Mouse (Mus musculus) bone marrow macrophage, adult 2 months (primary cell): Measurements from ENCODE around the gene Dstyk. TPM values are rescaled to one million over a fixed set of nuclear protein-coding genes. Genes with fewer than 3 reads are reported as not detected.

Source experiments
- H3K27ac ChIP-seq: 2 replicates; pipeline ENCODE4 v1.5.1; 2012; ENCODE audit warnings: low read depth, low read length; ENCODE audit not compliant: insufficient read depth
- H3K4me1 ChIP-seq: 2 replicates; pipeline ENCODE4 v1.6.1; 2012; ENCODE audit warnings: low read length; ENCODE audit not compliant: control insufficient read depth, insufficient read depth
- H3K4me3 ChIP-seq: 2 replicates; pipeline ENCODE4 v1.5.1; 2012; ENCODE audit warnings: mild to moderate bottlenecking, low read length, moderate library complexity; ENCODE audit not compliant: insufficient read depth
- CTCF ChIP-seq: IDR thresholded peaks from 2 replicates; pipeline ENCODE4 v1.5.1; 2012; ENCODE audit warnings: low read depth, mild to moderate bottlenecking, low read length, moderate library complexity
- POLR2A ChIP-seq: IDR thresholded peaks from 2 replicates; pipeline ENCODE4 v1.6.1; 2012; ENCODE audit warnings: mild to moderate bottlenecking, low read depth, low read length, borderline replicate concordance
- polyA plus RNA-seq: library from polyadenylated mRNA; stranded (reverse); fragments of >200 nt; gene quantifications from 2 replicates; pipeline ENCODE4 v1.2.4, GENCODE M21; 2012; ENCODE audit not compliant: missing spikeins, insufficient read depth, insufficient read length

Dstyk gene
- polyA plus RNA-seq, 1 experiment = 26.8 TPM

DNA sequence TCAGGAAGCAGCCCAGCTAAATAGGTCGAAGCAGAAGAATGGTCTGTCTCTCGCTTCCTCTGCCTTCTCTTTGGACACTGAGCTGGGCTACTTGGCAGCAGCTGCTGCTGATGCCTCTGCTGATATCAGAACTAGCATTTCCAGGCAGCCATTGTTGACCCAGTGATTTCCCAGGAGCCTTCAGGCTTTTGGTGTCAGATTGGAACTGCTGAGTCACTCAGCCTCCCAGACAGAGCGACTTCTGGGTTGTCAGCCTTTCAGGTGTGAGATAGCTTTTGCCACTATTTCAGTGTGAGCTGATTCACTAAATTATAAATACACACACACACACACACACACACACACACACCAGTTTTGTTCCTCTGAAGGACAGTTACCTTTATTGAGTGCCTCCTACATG lies 6.7 kb upstream of the Dstyk start:
- Histone ChIP-seq H3K4me3 (no peak overlapping the region), H3K4me1 (peaks cover 4% of the 10 kb centered on the region; the same call in 1 of the 2 replicates), H3K27ac (no peak overlapping the region)
- TF ChIP-seq POLR2A (no peak), CTCF (no peak)

DNA sequence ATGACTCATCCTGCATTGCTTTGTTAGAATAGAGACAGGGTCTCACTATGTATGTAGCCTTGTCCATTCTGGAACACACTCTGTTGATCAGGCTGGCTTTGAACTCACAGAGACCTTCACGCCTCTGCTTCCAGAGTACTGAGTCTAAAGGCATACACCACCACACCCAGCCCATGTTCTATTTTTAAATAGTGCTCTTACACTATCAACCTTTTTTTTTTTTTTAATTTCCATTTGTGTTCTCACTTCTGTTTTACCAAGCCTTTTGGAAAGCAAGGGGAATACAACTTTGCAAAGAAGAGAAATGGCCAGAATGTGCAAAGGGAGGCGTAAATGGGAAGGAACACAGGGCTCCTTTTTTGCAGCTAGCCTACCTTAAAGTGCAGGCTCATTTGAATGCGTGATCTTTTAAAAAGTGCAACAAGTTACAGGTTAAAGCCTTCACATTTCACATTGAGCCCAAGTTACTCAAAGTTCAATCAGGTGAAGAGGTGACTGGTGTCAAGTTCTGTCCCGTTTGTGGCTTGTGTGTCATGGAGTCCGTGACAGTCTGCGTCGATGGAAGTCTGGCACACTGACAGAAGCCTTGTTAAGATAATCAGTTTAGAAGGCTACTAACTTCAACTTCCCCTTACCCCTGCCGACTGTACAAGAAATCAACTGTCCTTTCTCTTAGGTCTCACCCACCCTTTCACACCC lies 962 bp upstream of the Dstyk start:
- TF ChIP-seq POLR2A (no peak), CTCF (no peak)
- H3K4me3 ChIP-seq = no peak overlapping the region; the same call in 1 of the 2 replicates
- peaks cover 25% of the 10 kb centered on the region for H3K4me1 ChIP-seq
- H3K27ac ChIP-seq = peak overlapping the region; percentile 38

DNA sequence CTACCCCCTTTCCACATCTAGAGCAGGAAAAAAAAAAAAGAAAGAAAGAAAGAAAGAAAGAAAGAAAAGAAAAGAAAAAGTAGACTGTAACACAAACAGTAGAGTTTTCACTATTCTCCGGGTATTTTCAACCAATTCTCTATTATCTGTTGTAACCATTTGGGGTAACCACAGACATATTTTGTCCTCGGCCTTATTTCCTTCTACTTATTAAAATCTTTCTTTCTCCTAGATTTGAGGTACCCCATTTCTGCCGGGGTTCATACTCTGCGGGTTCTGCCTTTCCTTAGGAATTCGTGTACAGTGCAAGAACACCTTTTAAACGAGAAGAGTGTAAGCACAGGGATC lies 438 bp upstream of the Dstyk start:
- Histone ChIP-seq H3K4me3 (peak overlapping the region; percentile 76), H3K4me1 (peaks cover 25% of the 10 kb centered on the region), H3K27ac (no peak overlapping the region; the same call in 1 of the 2 replicates)
- TF ChIP-seq CTCF = no peak
- no peak for TF ChIP-seq POLR2A

DNA sequence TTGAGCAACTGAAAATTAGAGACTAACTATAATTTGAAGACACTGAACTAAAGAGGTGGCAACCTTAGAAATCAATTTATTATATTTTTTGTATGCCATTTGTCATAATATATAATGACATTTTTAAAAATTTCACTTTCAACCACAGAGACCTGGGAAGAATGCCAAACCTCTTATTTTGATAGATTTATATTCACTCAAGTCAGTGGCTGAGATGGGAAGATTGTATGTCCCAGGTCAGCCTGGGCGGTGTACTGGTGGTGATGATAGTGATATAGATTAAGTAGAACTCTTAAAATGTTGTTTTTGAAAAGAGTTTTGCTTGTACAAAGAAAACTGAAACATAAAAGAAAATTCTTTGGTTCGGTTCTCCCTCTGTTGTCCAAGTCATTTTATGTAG lies 2.9 kb downstream of the Dstyk start:
- no peak overlapping the region for H3K4me3 ChIP-seq
- no peak for TF ChIP-seq POLR2A
- TF ChIP-seq CTCF = no peak
- H3K4me1 ChIP-seq = peaks cover 25% of the 10 kb centered on the region
- no peak overlapping the region for H3K27ac ChIP-seq

DNA sequence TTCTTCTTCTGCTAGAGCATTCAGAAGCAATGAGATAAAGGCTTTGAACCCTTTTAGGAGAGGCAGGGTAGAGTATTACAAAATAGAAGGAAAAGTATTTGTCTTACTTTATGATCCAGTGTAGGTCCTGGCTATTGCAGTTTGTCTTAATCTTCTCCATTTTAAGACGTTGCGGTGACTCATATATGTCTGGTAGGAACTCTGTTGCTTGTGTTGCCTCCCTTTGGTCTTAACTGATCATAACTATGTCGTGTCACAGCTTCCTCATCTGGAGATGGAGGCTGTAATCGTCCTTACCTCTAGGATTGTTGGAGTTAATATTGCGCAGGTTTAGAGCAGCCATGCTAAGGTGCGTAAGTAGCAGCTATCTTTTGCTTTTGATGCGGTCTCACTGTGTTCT lies 3.3 kb downstream of the Dstyk start:
- Histone ChIP-seq H3K4me1 (peaks cover 22% of the 10 kb centered on the region), H3K4me3 (no peak overlapping the region), H3K27ac (no peak overlapping the region)
- TF ChIP-seq POLR2A (no peak), CTCF (no peak)

DNA sequence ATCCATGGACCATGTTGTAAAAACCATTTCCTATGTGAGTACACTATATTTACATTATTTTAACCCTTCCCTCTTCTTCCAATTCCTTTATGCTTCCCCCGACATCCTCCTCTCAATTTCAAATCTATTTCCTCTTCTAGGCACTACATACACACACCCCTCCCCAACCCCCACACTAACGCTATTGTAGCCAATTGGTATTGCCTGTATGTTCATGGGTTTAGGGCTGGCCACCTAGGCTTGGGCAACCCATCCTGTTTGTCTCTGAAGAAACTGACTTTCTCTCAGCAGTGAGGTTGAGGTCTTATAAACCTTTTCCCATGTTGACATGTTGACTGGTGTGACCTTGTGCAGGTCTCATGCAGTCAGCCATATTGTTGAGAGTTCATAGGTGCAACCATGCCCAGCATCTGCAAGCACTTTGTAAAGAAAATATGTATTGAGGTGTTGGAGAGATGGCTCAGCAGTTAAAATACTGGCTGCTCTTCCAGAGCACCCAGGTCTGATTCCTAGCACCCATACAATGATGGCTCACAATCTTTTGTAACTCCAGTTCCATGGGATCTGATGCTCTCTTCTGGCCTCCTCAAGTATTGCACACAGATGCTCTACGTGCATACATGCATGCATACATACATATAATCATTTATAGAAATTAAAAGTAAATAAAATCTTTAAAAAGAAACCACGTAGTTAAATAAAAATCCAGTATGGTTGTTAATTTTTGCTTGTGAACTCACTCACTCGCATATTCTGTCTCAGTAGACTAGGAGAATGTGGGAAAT lies 5.7 kb downstream of the Dstyk start:
- TF ChIP-seq CTCF = no peak
- TF ChIP-seq POLR2A = no peak
- H3K27ac ChIP-seq = no peak overlapping the region
- no peak overlapping the region for H3K4me3 ChIP-seq

DNA sequence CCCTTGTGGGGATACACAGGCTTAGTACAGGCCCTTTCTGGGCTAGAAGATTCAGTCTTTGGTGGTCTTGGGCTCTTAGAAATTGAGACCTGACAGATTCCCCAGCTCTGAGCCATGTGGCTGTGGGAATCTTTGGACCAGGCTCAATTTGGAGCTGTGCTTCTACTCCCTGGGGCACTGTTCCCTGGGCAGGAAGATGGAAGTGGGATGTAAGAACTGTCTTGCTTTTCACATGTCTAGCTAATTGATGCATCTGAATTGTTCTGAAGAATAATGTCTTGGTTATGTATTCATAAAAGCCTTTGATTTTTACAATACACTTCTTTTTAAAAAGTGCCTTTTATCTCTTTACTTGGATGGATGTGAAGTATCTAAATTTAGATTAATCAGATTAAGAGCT lies 8.2 kb downstream of the Dstyk start:
- no peak for TF ChIP-seq POLR2A
- Histone ChIP-seq H3K4me3 (no peak overlapping the region), H3K27ac (no peak overlapping the region), H3K4me1 (peaks cover 7% of the 10 kb centered on the region)

More for the DNA sequence above, 5.7 kb downstream of the Dstyk start:
- peaks cover 13% of the 10 kb centered on the region for H3K4me1 ChIP-seq

DNA sequence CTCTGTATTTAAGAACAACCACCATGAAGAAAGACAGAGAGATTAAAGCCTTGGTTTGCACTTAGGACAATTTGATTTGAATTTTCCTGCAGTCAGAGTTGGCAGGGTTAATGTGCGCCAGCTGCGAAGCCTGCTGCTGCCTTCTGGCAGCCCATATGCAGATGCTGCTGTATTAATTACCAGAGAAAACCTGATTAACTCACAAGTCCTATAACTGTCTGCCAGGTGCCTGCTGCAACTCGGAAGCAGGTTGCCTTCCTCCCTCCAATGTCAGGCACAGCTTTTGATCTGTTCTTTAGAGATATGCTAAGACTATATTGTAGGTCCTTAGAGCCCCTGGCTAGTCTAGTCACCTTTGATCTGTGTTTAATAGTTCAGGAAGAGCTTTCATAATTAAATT lies 13.5 kb downstream of the Dstyk start:
- TF ChIP-seq CTCF (no peak), POLR2A (no peak)
- H3K4me1 ChIP-seq = peaks cover 6% of the 10 kb centered on the region
- H3K27ac ChIP-seq = no peak overlapping the region
- H3K4me3 ChIP-seq = no peak overlapping the region

DNA sequence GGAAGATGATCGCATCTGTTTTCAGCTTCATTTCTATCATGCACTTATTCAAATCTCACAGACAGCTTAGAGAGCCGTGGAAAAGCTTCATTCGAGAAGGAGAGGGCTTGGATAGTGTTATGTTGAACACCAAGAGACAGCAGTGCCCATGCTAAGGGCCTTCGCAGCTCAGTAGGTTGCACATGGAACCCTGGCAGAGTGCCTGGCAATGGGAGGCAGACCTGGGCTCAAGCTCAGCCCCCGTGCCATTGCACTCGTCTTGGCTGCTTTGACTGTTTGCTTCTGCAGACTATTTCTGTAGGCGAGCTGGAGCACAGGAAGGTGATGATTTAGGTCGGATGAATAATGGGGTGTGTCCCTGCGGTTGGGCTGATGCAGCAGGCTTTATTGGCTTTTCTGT lies 14.4 kb downstream of the Dstyk start:
- Histone ChIP-seq H3K4me1 (peaks cover 15% of the 10 kb centered on the region), H3K27ac (no peak overlapping the region), H3K4me3 (no peak overlapping the region)
- TF ChIP-seq CTCF (no peak), POLR2A (no peak)

DNA sequence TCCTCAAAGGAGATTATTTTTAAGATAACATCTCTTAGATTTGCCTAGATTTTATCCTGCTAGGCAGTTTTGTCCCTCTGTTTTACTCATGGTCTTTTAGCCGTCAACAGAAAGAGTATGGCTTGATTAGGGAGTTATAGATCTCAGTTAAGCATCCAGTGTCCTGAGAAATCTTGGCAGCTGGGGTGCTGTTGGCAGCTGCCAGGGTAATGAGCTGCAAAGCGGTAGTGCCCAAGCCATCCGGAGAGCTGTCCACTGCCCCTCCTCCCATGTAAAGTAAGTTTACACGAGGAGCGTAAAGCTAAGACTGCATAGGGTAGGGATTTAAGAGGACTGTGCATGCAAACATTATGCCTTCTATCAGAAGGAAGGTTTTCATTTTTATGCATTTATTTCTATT lies 16.0 kb downstream of the Dstyk start:
- H3K27ac ChIP-seq = no peak overlapping the region
- TF ChIP-seq POLR2A (no peak), CTCF (no peak)
- no peak overlapping the region for H3K4me3 ChIP-seq
- H3K4me1 ChIP-seq = peaks cover 26% of the 10 kb centered on the region
